Mouse (Mus musculus): ENCODE results near the gene Cfap65. TPM values are rescaled to one million over a fixed set of nuclear protein-coding genes. Genes with fewer than 3 reads are reported as not detected.

Cfap65 gene
- total RNA-seq, 1 experiment from 2014 or later, result not detected

DNA sequence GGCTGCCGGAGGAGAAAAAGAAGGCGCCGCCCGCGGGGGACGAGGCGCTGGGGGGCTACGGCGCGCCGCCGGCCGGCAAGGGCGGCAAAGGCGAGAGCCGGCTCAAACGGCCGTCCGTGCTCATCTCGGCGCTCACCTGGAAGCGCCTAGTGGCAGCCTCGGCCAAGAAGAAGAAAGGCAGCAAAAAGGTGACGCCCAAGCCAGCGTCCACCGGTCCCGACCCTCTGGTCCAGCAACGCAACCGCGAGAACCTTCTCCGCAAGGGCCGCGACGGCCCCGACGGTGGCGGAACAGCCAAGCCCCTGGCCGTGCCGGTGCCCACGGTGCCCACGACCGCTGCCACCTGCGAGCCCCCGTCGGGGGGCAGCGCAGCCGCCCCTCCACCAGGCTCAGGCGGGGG, 80.2 kb downstream of the Cfap65 start:
- ATAC-seq (ENCODE audit: extremely low read depth, insufficient number of reproducible peaks, low FRiP score, poor library complexity, severe bottlenecking), result no peak

DNA sequence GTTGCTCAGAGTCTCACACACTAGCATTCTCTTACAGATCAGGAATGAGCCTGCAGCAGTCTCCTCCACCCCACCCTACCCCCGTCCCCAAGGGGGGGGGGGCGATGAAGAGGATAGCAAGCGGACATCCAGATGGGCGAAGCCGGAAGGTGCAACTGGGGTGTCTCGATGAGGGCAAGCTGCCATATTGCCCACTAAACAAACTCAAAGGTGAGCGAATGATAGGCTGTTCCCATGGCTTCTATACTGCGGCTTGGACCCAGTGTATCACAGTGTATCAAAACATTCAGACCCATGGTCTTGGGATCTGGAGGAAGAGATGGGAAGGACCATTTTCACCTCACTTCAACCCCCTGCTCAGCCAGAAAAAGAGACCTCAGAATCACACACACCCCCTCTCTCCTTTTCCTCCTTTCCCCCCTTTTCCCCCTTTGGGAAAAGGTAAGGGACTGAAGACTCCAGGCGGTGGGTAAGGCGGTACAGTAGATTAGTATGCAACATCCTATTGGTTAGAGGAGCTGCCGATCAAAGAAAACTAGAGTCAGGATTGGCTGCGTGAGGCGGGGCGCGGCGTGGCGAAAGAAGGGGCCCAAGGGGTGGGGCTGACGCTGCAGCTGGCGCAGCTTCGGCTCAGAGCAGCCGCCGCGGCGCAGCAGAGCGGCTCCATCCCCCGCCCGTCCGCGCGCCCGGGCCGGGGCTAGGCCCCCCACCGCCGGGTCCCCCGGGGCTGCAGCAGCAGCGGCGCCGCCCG, 80.9 kb downstream of the Cfap65 start, which contains the start of gene Cdk5r2:
Cdk5r2 (plus strand) TSS at position 629 of the 751 bp plus-strand sequence.
- ATAC-seq (ENCODE audit: extremely low read depth, insufficient number of reproducible peaks, low FRiP score, poor library complexity, severe bottlenecking), result 0 out of 2 replicates have a peak, but pooled peaks have one; percentile 35

Other genes with a start within 250 kb of the Cfap65 start
- gene Cyp27a1, start 222.0 kb downstream of the Cfap65 start, total RNA-seq (2017), result 37.6 and 45.0 TPM in 2 replicates
- 0.23 TPM in 1 of 2 replicates, not detected in the other for gene Prkag3, start 186.4 kb downstream of the Cfap65 start, total RNA-seq (2017)
- not detected in 2 replicates for gene Wnt6, start 163.7 kb downstream of the Cfap65 start, total RNA-seq (2017)
- gene Wnt10a, start 144.1 kb downstream of the Cfap65 start, total RNA-seq (2017), result not detected in 2 replicates
- not detected in 2 replicates for gene Cdk5r2, start 80.7 kb downstream of the Cfap65 start, total RNA-seq (2017)
- not detected in 2 replicates for gene Fev, start 50.2 kb downstream of the Cfap65 start, total RNA-seq (2017)
- not detected in 2 replicates for gene Cryba2, start 42.5 kb downstream of the Cfap65 start, total RNA-seq (2017)
- not detected in 2 replicates for gene Ihh, start 16.1 kb upstream of the Cfap65 start, total RNA-seq (2017)
- 8.3 and 8.5 TPM in 2 replicates for gene Nhej1, start 189.6 kb upstream of the Cfap65 start, total RNA-seq (2017)
- 0.37 TPM in 1 of 2 replicates, not detected in the other for gene Slc23a3, start 198.3 kb upstream of the Cfap65 start, total RNA-seq (2017)
- gene Cnppd1, start 207.1 kb upstream of the Cfap65 start, total RNA-seq (2017), result 126 and 131 TPM in 2 replicates
- gene Retreg2, start 207.2 kb upstream of the Cfap65 start, total RNA-seq (2017), result 49.4 and 85.1 TPM in 2 replicates
- 62.7 and 63.7 TPM in 2 replicates for gene Zfand2b, start 233.0 kb upstream of the Cfap65 start, total RNA-seq (2017)
- 2.1 and 3.2 TPM in 2 replicates for gene Abcb6, start 244.8 kb upstream of the Cfap65 start, total RNA-seq (2017)